Mouse (Mus musculus) embryonic stem cell, embryonic (primary cell): Measurements from ENCODE around the gene Ptprn2.

Source experiments
- CTCF ChIA-PET, 4 experiments: fragments of 300-600 bp in 2 of 4; fragments of 350-600 bp in 2 of 4; sonication (Branson Sonifier 250); formaldehyde crosslinking; loops; one replicate each; lab custom pipeline; 2022; ENCODE audit warnings: inconsistent platforms in 2 of 4; lab: Charles Lee
- POLR2A ChIA-PET, 4 experiments: fragments of 300-600 bp in 2 of 4; fragments of 350-600 bp in 2 of 4; sonication (Branson Sonifier 250); formaldehyde crosslinking; loops; one replicate each; lab custom pipeline; 2022; ENCODE audit warnings: antibody characterized with exemption in 4 of 4, inconsistent platforms in 1 of 4; lab: Charles Lee

Gene Ptprn2

GRCm38 (mm10) chr12:117250465-117250864, 764.9 kb downstream of the Ptprn2 start:
- ChIA-PET CTCF (interaction anchor here in 1 of 4 experiments (0.6 kb wide), 1 partner anchor 675 kb away, joined by 7 read pairs; no protein-coding TSS in a partner anchor), POLR2A (interaction anchor here in 2 of 4 experiments (0.7 to 3.2 kb wide), 6 partner anchors 10 to 197 kb away, joined by 3 to 15 read pairs (median 4); no protein-coding TSS in a partner anchor)

GRCm38 (mm10) chr12:117251663-117252425, 766.3 kb downstream of the Ptprn2 start:
- CTCF ChIA-PET = interaction anchor here in 1 of 4 experiments (1.7 kb wide), 1 partner anchor 9 kb away, joined by 9 read pairs; no protein-coding TSS in a partner anchor
- POLR2A ChIA-PET = interaction anchor here in 2 of 4 experiments (0.7 to 3.2 kb wide), 6 partner anchors 9 to 686 kb away, joined by 3 to 15 read pairs (median 3); no protein-coding TSS in a partner anchor

DNA sequence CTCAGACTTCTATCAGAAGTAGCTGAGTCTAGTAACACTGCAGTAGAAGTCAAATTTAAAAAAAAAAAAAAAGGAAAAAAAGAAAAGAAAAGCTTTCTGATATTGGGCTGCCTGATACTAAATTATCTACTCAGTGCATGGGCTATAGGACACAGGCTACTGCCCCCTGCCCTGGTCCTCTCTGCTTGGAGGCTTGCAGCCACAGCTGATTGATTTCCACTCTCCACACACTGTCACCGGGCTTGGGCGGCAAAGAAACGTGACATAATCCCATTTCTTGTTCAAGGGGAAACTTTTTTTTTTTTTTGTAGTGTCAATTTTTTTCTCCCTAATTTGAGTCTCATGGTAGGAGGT, 766.9 kb downstream of the Ptprn2 start:
- CTCF ChIA-PET = interaction anchor here in 1 of 4 experiments (1.7 kb wide), 1 partner anchor 9 kb away, joined by 9 read pairs; no protein-coding TSS in a partner anchor
- POLR2A ChIA-PET = interaction anchor here in 2 of 4 experiments (0.8 to 3.2 kb wide), 3 partner anchors 9 to 102 kb away, joined by 3 to 15 read pairs (median 5); no protein-coding TSS in a partner anchor

DNA sequence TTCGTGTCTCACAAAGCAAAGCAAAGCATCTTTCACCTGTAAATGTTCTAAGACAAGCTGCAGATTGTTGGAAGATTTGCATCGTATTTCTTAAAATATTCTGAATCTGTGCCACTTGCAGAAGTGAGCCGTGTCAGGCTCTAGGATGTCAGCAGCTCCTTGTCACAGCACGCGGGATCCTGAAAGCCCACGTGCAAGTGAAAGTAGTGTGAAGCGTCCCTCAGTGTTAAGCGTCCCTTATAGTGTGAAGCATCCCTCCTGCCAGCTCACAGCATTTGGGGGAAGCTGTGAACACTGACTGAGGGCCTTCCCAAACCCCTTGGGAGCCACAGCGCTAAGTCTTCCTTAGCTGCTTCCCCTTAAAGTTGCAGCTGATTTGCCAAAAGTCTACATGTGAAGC, 768.8 kb downstream of the Ptprn2 start:
- ChIA-PET POLR2A (interaction anchor here in 1 of 4 experiments (0.7 kb wide), 1 partner anchor 503 kb away, joined by 5 read pairs; no protein-coding TSS in a partner anchor), CTCF (no interaction called here)

GRCm38 (mm10) chr12:117255325-117255724, 769.8 kb downstream of the Ptprn2 start:
- ChIA-PET POLR2A (interaction anchor here in 1 of 4 experiments (0.7 kb wide), 2 partner anchors 26 to 359 kb away, joined by 3 to 6 read pairs; no protein-coding TSS in a partner anchor), CTCF (interaction anchor here in 1 of 4 experiments (0.7 kb wide), 1 partner anchor 78 kb away, joined by 4 read pairs; no protein-coding TSS in a partner anchor)

- ChIA-PET CTCF (interaction anchor here in 1 of 4 experiments (0.7 kb wide), 1 partner anchor 79 kb away, joined by 4 read pairs; no protein-coding TSS in a partner anchor), POLR2A (interaction anchor here in 2 of 4 experiments (0.7 to 2.0 kb wide), 3 partner anchors 21 to 359 kb away, joined by 3 to 6 read pairs (median 4); no protein-coding TSS in a partner anchor)
These were observed 770.3 kb downstream of the Ptprn2 start for GRCm38 (mm10) chr12:117255776-117256342.

GRCm38 (mm10) chr12:117256849-117257204, 771.3 kb downstream of the Ptprn2 start:
- CTCF ChIA-PET = interaction anchor here in 1 of 4 experiments (0.9 kb wide), 1 partner anchor 21 kb away, joined by 3 read pairs; no protein-coding TSS in a partner anchor
- POLR2A ChIA-PET = interaction anchor here in 2 of 4 experiments (0.7 to 2.0 kb wide), 4 partner anchors 22 to 972 kb away, joined by 3 to 4 read pairs (median 3); no protein-coding TSS in a partner anchor

- ChIA-PET CTCF (interaction anchor here in 3 of 4 experiments (0.6 to 0.9 kb wide), 10 partner anchors 13 to 728 kb away, joined by 3 to 10 read pairs (median 4); no protein-coding TSS in a partner anchor), POLR2A (interaction anchor here in 3 of 4 experiments (0.6 to 2.0 kb wide), 7 partner anchors 17 to 1101 kb away, joined by 3 to 4 read pairs (median 3); no protein-coding TSS in a partner anchor)
These were observed 771.8 kb downstream of the Ptprn2 start for GRCm38 (mm10) chr12:117257205-117257920.

DNA sequence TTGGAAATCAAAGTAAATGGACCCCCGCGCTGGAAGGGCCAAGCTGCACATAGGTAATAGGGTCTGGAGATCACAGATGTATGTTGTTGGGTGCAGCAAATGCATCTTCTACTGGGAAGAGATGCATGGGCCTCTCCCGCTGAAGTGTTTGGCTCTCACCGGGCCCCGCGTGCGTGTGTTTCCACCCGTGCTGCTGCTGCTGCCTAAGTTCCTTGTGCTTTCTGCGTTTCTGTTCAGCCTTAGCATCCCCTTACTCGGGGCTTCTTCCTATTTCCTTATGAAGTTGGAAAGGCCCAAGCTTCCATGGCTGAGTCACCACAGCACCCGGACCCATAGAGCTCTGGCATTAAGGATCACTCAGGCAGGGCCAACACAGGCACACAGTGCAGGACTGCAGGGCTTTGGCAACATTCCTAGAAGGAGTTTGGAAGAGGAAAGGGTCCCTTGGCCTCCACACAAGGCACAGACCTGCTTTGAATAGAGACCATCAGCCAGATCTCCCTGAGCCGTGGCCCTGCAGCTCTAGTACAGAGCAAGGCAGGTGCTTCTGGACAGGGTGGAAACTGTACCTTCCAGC, 772.5 kb downstream of the Ptprn2 start:
- CTCF ChIA-PET = interaction anchor here in 3 of 4 experiments (0.5 to 0.7 kb wide), 10 partner anchors 12 to 728 kb away, joined by 3 to 10 read pairs (median 4); no protein-coding TSS in a partner anchor
- POLR2A ChIA-PET = interaction anchor here in 3 of 4 experiments (0.6 to 2.0 kb wide), 4 partner anchors 18 to 1102 kb away, joined by 3 to 4 read pairs (median 3); no protein-coding TSS in a partner anchor

- POLR2A ChIA-PET = interaction anchor here in 3 of 4 experiments (0.6 to 3.0 kb wide), 20 partner anchors 8 to 425 kb away, joined by 3 to 15 read pairs (median 4); no protein-coding TSS in a partner anchor
- CTCF ChIA-PET = interaction anchor here in 3 of 4 experiments (0.6 to 1.4 kb wide), 27 partner anchors 9 to 504 kb away, joined by 3 to 11 read pairs (median 3); no protein-coding TSS in a partner anchor
These were observed 775.1 kb downstream of the Ptprn2 start for GRCm38 (mm10) chr12:117260391-117261164.

DNA sequence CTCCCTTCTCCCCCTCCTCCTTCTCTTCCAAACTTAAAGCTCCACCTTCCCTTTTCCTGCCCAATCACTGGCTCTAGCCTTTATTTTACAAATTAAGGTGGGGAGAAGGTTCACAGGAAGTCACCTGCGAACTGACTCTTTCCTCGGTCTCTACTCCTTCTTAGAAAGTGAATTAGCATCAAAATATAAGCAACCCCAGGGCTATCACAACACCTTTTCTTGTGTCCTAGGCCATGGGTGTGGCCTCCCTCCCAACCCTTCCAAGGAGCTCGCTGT, 775.6 kb downstream of the Ptprn2 start:
- ChIA-PET CTCF (interaction anchor here in 3 of 4 experiments (0.5 to 1.4 kb wide), 29 partner anchors 9 to 504 kb away, joined by 3 to 11 read pairs (median 3); no protein-coding TSS in a partner anchor), POLR2A (interaction anchor here in 3 of 4 experiments (0.6 to 3.0 kb wide), 22 partner anchors 9 to 424 kb away, joined by 3 to 15 read pairs (median 4); no protein-coding TSS in a partner anchor)

DNA sequence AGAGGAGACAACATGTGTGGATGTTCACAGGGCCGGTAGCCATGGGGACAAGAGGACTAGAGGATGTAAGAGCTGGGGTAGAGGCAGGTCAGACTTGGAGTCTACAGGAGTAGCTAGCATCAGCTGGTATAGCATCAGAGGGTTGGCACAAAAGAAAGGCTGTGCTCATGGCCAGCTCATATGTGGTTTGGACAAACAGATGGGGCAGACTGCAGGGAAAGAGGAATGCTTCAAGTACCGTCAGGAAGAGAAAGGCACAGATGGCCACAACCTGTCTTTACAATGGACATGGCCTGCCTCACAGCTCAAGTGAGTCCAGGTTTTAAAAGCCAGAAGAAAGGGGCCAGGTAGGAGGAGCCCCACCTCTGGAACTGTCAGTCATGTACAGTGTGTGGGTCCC, 776.5 kb downstream of the Ptprn2 start:
- ChIA-PET POLR2A (interaction anchor here in 3 of 4 experiments (0.6 to 3.0 kb wide), 11 partner anchors 10 to 109 kb away, joined by 3 to 15 read pairs (median 5); no protein-coding TSS in a partner anchor), CTCF (interaction anchor here (0.6 to 1.4 kb wide), 5 partner anchors 8 to 227 kb away, joined by 3 to 5 read pairs (median 3); no protein-coding TSS in a partner anchor)

- ChIA-PET CTCF (no interaction called here), POLR2A (interaction anchor here in 1 of 4 experiments (0.5 to 1.4 kb wide), 2 partner anchors 12 to 73 kb away, joined by 3 to 4 read pairs; no protein-coding TSS in a partner anchor)
These were observed 777.6 kb downstream of the Ptprn2 start for GRCm38 (mm10) chr12:117263081-117263480.

DNA sequence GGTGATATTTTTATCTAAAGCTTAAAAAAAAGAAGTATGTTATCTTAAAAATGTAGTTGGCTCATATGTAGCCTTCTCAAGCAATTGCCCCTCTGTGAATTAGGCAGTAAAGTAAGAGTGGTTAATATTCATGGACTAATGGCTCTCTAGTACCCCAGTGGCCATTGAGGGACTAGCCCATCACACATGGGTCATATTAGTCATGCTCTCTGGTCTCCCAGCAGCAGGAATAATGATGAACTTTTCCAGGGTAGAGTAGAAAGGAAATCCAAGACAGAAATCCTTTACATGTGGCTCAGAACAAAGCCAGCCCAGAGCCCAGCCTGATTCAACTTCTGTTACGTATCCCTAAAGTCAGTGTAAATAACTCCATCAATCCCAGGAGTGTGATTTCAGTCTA, 779.7 kb downstream of the Ptprn2 start:
- ChIA-PET POLR2A (no interaction called here), CTCF (interaction anchor here in 1 of 4 experiments (0.6 kb wide), 1 partner anchor 472 kb away, joined by 3 read pairs; no protein-coding TSS in a partner anchor)

- ChIA-PET CTCF (no interaction called here), POLR2A (no interaction called here)
These were observed 783.1 kb downstream of the Ptprn2 start for GRCm38 (mm10) chr12:117268543-117269172.

DNA sequence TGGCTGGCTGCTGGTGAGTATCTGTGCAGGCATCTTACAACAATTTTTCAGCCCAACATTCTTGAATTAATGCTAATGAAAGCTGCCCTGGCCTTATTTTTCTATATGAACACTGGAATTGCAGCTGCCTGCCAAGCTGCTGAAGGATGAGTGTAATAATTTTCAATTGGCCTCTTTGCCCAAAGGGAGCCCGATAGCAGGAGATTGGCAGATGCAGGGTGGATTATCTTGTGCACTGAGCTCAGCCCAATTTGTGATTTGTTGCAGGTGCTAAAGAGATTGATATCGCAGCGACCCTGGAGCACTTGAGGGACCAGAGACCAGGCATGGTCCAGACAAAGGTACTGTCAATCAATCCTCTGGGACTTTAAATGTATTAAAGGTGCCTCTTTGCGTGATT, 783.8 kb downstream of the Ptprn2 start:
- ChIA-PET CTCF (interaction anchor here in 1 of 4 experiments (1.0 kb wide), 1 partner anchor 8 kb away, joined by 3 read pairs; no protein-coding TSS in a partner anchor), POLR2A (no interaction called here)
